Mouse (Mus musculus) ES-E14 (cell line): ENCODE measurements around the gene Arpc3.

ENCODE experiments used
- CHD2 ChIP-seq: IDR thresholded peaks from 2 replicates; pipeline ENCODE4 v1.6.1; 2014; ENCODE audit warnings: mild to moderate bottlenecking, low read depth, low read length, inconsistent platforms
- HCFC1 ChIP-seq: IDR thresholded peaks from 2 replicates; pipeline ENCODE4 v1.6.1; 2012; ENCODE audit warnings: low read length, inconsistent platforms, borderline replicate concordance; ENCODE audit not compliant: insufficient read depth
- ZC3H11A ChIP-seq: IDR thresholded peaks from 2 replicates; pipeline ENCODE4 v1.6.1; 2012; ENCODE audit warnings: low read depth, mild to moderate bottlenecking, inconsistent platforms, low read length, borderline replicate concordance

DNA sequence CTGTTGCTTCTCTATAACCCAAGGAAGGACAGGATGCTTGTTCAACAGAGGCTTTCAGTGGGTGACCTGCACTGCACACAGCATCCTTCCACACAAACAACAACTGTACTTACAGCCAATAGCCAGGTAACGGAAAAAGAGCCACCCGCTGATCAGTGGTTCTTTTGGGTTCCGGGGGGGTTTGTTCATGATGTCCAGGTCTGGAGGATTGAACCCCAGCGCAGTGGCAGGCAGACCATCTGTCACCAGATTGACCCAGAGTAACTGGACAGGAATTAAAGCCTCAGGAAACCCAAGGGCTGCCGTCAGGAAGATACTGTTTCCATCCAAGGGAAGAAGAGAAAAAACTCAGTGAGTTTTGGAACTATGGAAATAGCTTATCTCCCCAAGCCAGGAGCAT is 67.7 kb downstream of the Arpc3 start:
- TF ChIP-seq ZC3H11A (no peak), HCFC1 (no peak), CHD2 (no peak)
